Mouse (Mus musculus): Measurements from ENCODE around the gene Ttll7. TPM values are rescaled to one million over a fixed set of nuclear protein-coding genes. Genes with fewer than 3 reads are reported as not detected.

Ttll7 gene
- polyA plus RNA-seq, 1 experiment from 2014 or later, result 2.5 TPM

GRCm38 (mm10) chr3:146929011-146929410, 76.8 kb downstream of the Ttll7 start:
- TF ChIP-seq CTCF (IDR thresholded peaks at IDR 0.05; ENCODE audit: low read depth), result no peak
- no peaks in the 10 kb centered on the region for H3K36me3 ChIP-seq (ENCODE audit: insufficient read depth)
- no peak overlapping the region for H3K9ac ChIP-seq
- H3K4me1 ChIP-seq (ENCODE audit: insufficient read depth), result no peaks in the 10 kb centered on the region
- DNase-seq (no peak), ATAC-seq (ENCODE audit: insufficient read depth) (no peak)
- H3K4me2 ChIP-seq, result no peak overlapping the region
- no peaks in the 10 kb centered on the region for H3K9me3 ChIP-seq (ENCODE audit: low read depth, low read length)
- WGBS, result 76% methylated on average over 5 of the region's 5 CpGs
- H3K27ac ChIP-seq (ENCODE audit: low read depth), result no peak overlapping the region
- no peak overlapping the region for H3K4me3 ChIP-seq (ENCODE audit: low read depth, low read length)
- no peaks in the 10 kb centered on the region for H3K27me3 ChIP-seq (ENCODE audit: insufficient read depth, low read length)

GRCm38 (mm10) chr3:146931190-146931589, 79.0 kb downstream of the Ttll7 start:
- no peak overlapping the region for H3K4me2 ChIP-seq
- H3K9me3 ChIP-seq (ENCODE audit: low read depth, low read length), result no peaks in the 10 kb centered on the region
- no peak for ATAC-seq (ENCODE audit: insufficient read depth)
- H3K4me1 ChIP-seq (ENCODE audit: insufficient read depth), result no peaks in the 10 kb centered on the region
- no peak overlapping the region for H3K9ac ChIP-seq
- no peaks in the 10 kb centered on the region for H3K36me3 ChIP-seq (ENCODE audit: insufficient read depth)
- no peaks in the 10 kb centered on the region for H3K27me3 ChIP-seq (ENCODE audit: insufficient read depth, low read length)
- WGBS, result 89% methylated on average over 9 of the region's 9 CpGs
- no peak overlapping the region for H3K4me3 ChIP-seq (ENCODE audit: low read depth, low read length)
- DNase-seq, result no peak
- H3K27ac ChIP-seq (ENCODE audit: low read depth), result no peak overlapping the region
- TF ChIP-seq CTCF (IDR thresholded peaks at IDR 0.05; ENCODE audit: low read depth), result no peak

GRCm38 (mm10) chr3:146932506-146932905, 80.3 kb downstream of the Ttll7 start:
- H3K27me3 ChIP-seq (ENCODE audit: insufficient read depth, low read length), result no peaks in the 10 kb centered on the region
- H3K27ac ChIP-seq (ENCODE audit: low read depth), result no peak overlapping the region
- DNase-seq (no peak), ATAC-seq (ENCODE audit: insufficient read depth) (no peak)
- no peak overlapping the region for H3K4me2 ChIP-seq
- WGBS, result 67% methylated on average over 5 of the region's 5 CpGs
- no peak overlapping the region for H3K4me3 ChIP-seq (ENCODE audit: low read depth, low read length)
- H3K36me3 ChIP-seq (ENCODE audit: insufficient read depth), result no peaks in the 10 kb centered on the region
- no peak for TF ChIP-seq CTCF (IDR thresholded peaks at IDR 0.05; ENCODE audit: low read depth)
- no peak overlapping the region for H3K9ac ChIP-seq
- H3K4me1 ChIP-seq (ENCODE audit: insufficient read depth), result no peaks in the 10 kb centered on the region
- no peaks in the 10 kb centered on the region for H3K9me3 ChIP-seq (ENCODE audit: low read depth, low read length)

GRCm38 (mm10) chr3:146936888-146937287, 84.7 kb downstream of the Ttll7 start:
- ATAC-seq (ENCODE audit: insufficient read depth), result no peak
- H3K4me1 ChIP-seq (ENCODE audit: insufficient read depth), result no peaks in the 10 kb centered on the region
- no peak for TF ChIP-seq CTCF (IDR thresholded peaks at IDR 0.05; ENCODE audit: low read depth)
- WGBS, result 59% methylated on average over 4 of the region's 4 CpGs
- H3K4me3 ChIP-seq (ENCODE audit: low read depth, low read length), result no peak overlapping the region
- no peaks in the 10 kb centered on the region for H3K27me3 ChIP-seq (ENCODE audit: insufficient read depth, low read length)
- H3K27ac ChIP-seq (ENCODE audit: low read depth), result no peak overlapping the region
- H3K9me3 ChIP-seq (ENCODE audit: low read depth, low read length), result no peaks in the 10 kb centered on the region
- H3K4me2 ChIP-seq, result no peak overlapping the region
- H3K9ac ChIP-seq, result no peak overlapping the region
- no peaks in the 10 kb centered on the region for H3K36me3 ChIP-seq (ENCODE audit: insufficient read depth)
- no peak for DNase-seq

GRCm38 (mm10) chr3:146939391-146940250, 87.5 kb downstream of the Ttll7 start:
- no peaks in the 10 kb centered on the region for H3K27me3 ChIP-seq (ENCODE audit: insufficient read depth, low read length)
- H3K4me3 ChIP-seq (ENCODE audit: low read depth, low read length), result no peak overlapping the region
- no peak overlapping the region for H3K27ac ChIP-seq (ENCODE audit: low read depth)
- TF ChIP-seq CTCF (IDR thresholded peaks at IDR 0.05; ENCODE audit: low read depth), result peak; percentile 61
- peak overlapping the region; percentile 40 for H3K4me2 ChIP-seq
- no peaks in the 10 kb centered on the region for H3K36me3 ChIP-seq (ENCODE audit: insufficient read depth)
- ATAC-seq (ENCODE audit: insufficient read depth) (peak; percentile 82; the same call in 1 of the 2 replicates), DNase-seq (peak; percentile 72)
- no peaks in the 10 kb centered on the region for H3K9me3 ChIP-seq (ENCODE audit: low read depth, low read length)
- no peak overlapping the region for H3K9ac ChIP-seq
- no peaks in the 10 kb centered on the region for H3K4me1 ChIP-seq (ENCODE audit: insufficient read depth)
- 26% methylated on average over 21 of the region's 21 CpGs for WGBS

- Histone ChIP-seq H3K36me3 (ENCODE audit: insufficient read depth) (no peaks in the 10 kb centered on the region), H3K9ac (no peak overlapping the region), H3K4me2 (no peak overlapping the region), H3K27ac (ENCODE audit: low read depth) (no peak overlapping the region), H3K9me3 (ENCODE audit: low read depth, low read length) (no peaks in the 10 kb centered on the region), H3K4me1 (ENCODE audit: insufficient read depth) (no peaks in the 10 kb centered on the region), H3K4me3 (ENCODE audit: low read depth, low read length) (no peak overlapping the region), H3K27me3 (ENCODE audit: insufficient read depth, low read length) (no peaks in the 10 kb centered on the region)
- 90% methylated on average over 2 of the region's 2 CpGs for WGBS
- ATAC-seq (ENCODE audit: insufficient read depth) (no peak), DNase-seq (no peak)
- no peak for TF ChIP-seq CTCF (IDR thresholded peaks at IDR 0.05; ENCODE audit: low read depth)
Measured at GRCm38 (mm10) chr3:146943101-146943500, 90.9 kb downstream of the Ttll7 start.

GRCm38 (mm10) chr3:146945342-146945741, 93.2 kb downstream of the Ttll7 start:
- ATAC-seq (ENCODE audit: insufficient read depth), result no peak

More at GRCm38 (mm10) chr3:146945342-146945741, 93.2 kb downstream of the Ttll7 start:
- 20% methylated on average over 2 of the region's 2 CpGs for WGBS
- H3K4me2 ChIP-seq, result no peak overlapping the region
- TF ChIP-seq CTCF (IDR thresholded peaks at IDR 0.05; ENCODE audit: low read depth), result no peak
- no peak overlapping the region for H3K4me3 ChIP-seq (ENCODE audit: low read depth, low read length)
- no peaks in the 10 kb centered on the region for H3K27me3 ChIP-seq (ENCODE audit: insufficient read depth, low read length)
- H3K36me3 ChIP-seq (ENCODE audit: insufficient read depth), result no peaks in the 10 kb centered on the region
- H3K9ac ChIP-seq, result no peak overlapping the region
- H3K9me3 ChIP-seq (ENCODE audit: low read depth, low read length), result no peaks in the 10 kb centered on the region
- H3K27ac ChIP-seq (ENCODE audit: low read depth), result no peak overlapping the region
- DNase-seq, result no peak
- H3K4me1 ChIP-seq (ENCODE audit: insufficient read depth), result no peaks in the 10 kb centered on the region

Data from lung, embryonic 14.5 days (tissue).